Mouse (Mus musculus) urinary bladder, adult 2 months (tissue): ENCODE results near the gene Vapa. TPM values are rescaled to one million over a fixed set of nuclear protein-coding genes. Genes with fewer than 3 reads are reported as not detected.

Experiments
- DNase-seq: peaks from one replicate; pipeline ENCODE4 v3.0.0; 2022; ENCODE audit warnings: low spot score
- polyA plus RNA-seq: library from polyadenylated mRNA; depleted of rRNA; stranded (reverse); fragments of >200 nt; gene quantifications from 2 replicates; pipeline ENCODE4 v1.2.3, GENCODE M21; 2012

The Vapa gene
- polyA plus RNA-seq, 1 experiment = 67.9 TPM

- no peak for DNase-seq
Measured at GRCm38 (mm10) chr17:65625563-65625962, 12.2 kb upstream of the Vapa start.

GRCm38 (mm10) chr17:65623130-65623529 lies 9.8 kb upstream of the Vapa start:
- no peak for DNase-seq

DNA sequence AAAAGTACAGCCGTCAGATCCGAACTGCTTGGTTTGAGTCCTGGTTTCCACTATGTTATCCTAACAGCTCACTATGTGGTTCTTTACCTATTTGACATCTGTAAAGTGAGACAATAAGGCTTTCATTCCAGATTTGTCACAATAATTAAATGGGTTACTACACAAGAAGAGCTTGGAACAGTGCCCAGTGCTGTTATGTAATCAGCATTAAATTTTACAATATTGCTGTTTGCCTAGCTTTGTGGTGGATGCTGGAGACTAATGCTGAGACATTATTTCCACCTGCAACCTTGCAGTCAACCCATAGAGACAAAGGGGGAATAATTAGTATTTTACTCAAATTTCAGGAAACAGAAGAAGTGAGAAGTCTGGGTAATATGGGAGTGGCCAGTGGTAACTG lies 5.1 kb upstream of the Vapa start:
- no peak for DNase-seq

- DNase-seq = no peak
Measured at GRCm38 (mm10) chr17:65615678-65616077, 2.3 kb upstream of the Vapa start.

GRCm38 (mm10) chr17:65614431-65614830 lies 1.1 kb upstream of the Vapa start:
- DNase-seq = no peak

- DNase-seq = no peak
Measured at GRCm38 (mm10) chr17:65613142-65613462, 253 bp downstream of the Vapa start.

DNA sequence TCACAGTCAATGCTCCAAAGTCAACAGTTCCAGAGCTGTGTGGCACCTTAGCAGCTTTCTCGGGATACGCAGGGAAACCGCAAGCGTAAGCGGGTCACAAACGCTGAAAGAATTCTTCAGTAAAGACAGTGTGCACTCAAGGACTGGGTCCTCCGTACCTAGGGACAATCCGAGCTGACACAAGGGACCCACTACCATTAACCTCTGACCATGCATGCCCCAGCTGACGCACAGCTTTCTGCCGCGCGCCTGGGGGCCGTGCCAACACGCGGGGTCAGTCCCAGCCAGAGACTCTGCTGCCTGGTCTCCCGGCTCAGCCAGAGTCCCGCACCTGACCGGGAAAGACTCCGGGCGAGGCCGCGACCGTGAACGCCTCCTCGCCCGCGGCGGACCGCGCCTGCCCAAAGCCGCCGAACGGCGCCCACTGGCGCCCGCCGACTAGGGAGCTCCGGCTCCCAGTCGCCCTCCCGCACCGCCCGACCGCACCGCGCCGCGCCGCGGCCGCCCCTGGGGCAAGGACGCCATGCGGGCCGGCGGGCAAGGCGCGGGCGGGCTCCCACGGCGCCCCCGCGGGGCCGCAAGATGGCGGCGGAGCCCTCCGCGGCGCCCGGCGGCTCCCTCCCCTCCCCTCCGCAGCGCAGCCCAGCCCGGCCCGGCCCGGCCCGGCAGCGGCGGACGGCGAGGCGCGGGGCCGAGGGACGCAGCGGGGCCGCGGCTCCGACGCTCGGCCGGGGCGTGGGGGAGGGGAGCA lies 789 bp downstream of the Vapa start:
- DNase-seq = peak; percentile 56

DNA sequence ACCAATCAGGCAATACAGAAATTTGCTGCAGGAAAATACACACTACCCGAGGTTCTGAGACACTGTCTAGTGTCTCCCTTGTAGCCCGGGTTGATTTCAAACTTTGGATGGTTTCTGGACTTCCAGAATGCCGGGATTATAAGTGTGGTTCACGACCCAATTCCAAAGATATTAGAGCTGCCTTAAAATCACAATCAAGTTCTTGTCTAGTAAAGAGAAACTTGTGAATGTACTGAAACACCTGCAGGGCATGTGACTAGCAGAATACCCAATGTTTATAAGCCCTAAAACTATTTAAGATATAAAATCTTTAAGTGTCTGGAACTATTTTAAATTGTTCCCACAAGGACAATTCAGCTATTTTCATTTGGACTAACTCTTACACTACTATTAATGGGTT lies 1.6 kb downstream of the Vapa start:
- no peak for DNase-seq

GRCm38 (mm10) chr17:65608743-65609142 lies 4.6 kb downstream of the Vapa start:
- DNase-seq = no peak

DNA sequence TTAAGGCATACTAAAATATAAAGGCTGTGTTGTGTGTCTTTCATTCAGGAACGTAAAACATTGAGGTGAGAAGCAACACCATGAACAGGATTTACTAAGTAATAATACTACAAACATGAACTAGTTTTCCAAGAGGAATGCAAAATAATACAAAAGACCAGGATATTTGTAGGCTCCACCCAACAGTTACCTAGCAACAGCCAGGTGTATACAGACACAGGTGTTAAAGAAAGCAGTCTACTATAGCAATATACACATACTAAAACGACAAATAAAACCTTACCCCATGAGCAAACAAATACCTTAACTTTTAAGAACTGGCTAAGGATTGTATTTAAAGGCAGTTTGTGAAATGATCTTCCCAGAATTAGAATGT lies 5.1 kb downstream of the Vapa start:
- DNase-seq = no peak

DNA sequence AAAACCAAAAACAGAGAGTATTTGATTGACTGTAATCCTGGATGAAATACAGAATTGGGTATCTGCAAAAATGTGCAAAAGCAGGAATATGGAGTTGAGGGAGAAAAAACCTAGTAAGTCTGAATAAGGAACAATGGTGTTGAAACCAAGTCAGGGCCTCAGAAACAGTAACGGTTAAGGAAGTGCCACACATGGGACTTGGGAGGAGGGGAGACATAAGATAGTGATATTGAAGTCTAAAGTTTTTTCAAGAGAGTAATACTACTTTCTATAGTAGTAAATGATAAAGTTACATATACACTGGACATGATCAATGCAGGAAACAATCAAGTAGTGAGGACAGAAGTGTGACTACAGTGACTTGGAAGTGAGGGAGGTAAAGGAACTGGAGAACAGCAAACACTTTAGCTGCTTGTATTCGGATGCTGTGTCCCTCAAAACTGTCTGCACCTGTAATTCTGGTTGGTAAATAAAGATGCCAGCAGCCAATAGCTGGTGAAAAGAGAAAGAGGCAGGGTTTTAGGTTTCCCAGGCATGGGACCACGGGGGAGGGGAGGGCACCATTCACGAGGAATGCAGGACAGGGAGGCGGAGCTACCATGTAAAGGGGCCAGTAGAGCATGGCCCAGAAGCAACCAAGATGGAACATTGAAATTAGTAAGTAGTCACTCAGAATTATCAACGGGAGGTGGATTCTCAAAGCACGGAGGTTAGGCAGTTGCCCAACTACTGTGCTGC lies 5.6 kb downstream of the Vapa start:
- no peak for DNase-seq

GRCm38 (mm10) chr17:65606014-65606413 lies 7.3 kb downstream of the Vapa start:
- no peak for DNase-seq

GRCm38 (mm10) chr17:65604892-65605291 lies 8.5 kb downstream of the Vapa start:
- no peak for DNase-seq

GRCm38 (mm10) chr17:65604315-65604714 lies 9.0 kb downstream of the Vapa start:
- DNase-seq = no peak

DNA sequence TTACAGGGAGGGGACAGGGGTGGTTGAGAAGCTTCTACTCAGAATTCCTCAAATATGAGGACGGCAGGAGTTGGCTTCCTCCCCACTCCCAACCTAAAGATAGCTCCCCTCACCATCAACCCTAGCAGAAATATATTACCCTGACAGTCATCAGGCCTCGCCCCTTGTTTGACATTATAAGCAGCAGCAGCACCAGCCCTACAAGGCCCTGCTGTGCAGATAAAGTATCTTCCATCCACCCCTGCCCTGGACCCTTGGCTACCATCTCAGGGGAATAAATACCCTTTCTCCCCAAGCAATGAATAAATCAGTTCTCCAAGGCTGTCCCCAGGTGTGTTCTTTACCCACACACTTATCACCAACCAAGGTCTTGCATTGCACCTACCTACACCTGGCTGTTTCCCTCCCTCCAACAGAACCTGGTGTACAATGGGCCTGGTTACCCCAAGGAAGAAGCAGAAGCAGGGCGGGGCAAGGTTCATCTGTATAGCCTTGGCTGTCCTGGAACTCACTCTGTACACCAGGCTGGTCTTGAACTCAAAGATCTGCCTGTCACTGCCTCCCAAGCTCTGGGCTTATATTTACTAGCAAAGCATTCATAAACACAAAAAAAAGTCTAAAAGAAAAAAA lies 15.4 kb downstream of the Vapa start:
- no peak for DNase-seq

- no peak for DNase-seq
Measured at GRCm38 (mm10) chr17:65594687-65595086, 18.7 kb downstream of the Vapa start.

GRCm38 (mm10) chr17:65586892-65587291 lies 26.5 kb downstream of the Vapa start:
- no peak for DNase-seq

DNA sequence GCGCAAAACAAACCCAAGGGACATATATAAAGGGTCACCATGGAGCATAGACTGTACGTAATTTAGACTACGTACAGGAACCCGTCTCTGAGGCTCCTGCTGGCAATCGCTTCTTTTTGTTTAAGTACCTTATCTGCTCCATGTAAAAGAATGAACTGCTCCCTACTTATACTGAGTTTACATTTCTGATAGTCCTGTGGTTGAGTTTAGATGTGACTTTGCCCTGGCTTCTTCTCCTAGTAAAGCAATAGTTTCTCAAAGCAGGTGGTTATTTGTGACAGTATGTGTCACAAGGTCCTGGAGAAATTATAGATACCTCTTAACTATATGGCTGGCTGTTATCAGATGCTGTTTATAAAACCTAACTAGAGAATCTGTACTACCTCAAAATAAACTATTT lies 31.9 kb downstream of the Vapa start:
- DNase-seq = no peak

- no peak for DNase-seq
Measured at GRCm38 (mm10) chr17:65579766-65580165, 33.6 kb downstream of the Vapa start.

DNA sequence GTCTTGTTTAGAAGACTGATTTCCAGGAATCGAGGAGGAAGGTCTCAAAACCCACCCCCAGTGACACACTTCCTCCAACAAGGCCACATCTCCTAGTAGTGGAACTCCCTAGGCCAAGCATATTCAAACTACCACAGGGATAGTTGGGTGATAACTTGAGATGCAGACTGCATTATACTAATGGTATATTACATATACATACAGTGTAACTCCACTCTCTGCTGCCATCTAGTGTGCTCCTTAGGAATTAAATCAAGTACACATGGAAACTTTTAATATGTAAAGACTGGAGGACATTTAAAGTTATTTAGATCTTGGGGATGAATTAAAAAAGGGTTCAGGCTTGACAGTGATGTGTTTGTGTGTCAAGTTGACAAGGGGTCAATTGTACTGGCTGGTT lies 38.0 kb downstream of the Vapa start:
- no peak for DNase-seq

GRCm38 (mm10) chr17:65574850-65575249 lies 38.5 kb downstream of the Vapa start:
- DNase-seq = no peak

DNA sequence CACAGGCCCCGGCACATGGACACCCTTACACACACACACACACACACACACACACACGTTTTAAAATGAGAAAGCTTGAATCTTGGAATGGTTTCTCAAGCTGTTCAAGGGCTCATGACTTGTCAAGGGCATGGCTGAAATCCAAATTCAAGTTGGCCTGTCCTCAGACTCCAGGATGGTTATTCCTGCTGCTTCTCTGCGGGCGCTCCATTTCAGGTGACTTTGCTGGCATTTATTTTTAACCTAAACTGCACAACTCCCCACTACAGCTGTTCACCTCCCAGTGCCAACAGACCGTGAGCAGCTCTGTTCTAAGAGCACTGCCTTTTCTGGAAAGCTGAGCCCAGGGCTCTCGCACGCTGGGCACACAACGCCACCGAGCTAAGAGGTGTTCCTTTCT lies 41.5 kb downstream of the Vapa start:
- no peak for DNase-seq

- no peak for DNase-seq
Measured at GRCm38 (mm10) chr17:65571466-65571865, 41.9 kb downstream of the Vapa start.
